Mouse (Mus musculus): ENCODE measurements around the gene Syt15.

Syt15 gene

GRCm38 (mm10) chr14:34219295-34219694 is at the start of gene Syt15:
TSS of gene Syt15 (plus strand) at chr14:34219595.
- DNase-seq (ENCODE audit: low read depth), result no peak

- DNase-seq (ENCODE audit: low read depth), result no peak
Observed at GRCm38 (mm10) chr14:34171107-34171506, 48.3 kb upstream of the Syt15 start.

DNA sequence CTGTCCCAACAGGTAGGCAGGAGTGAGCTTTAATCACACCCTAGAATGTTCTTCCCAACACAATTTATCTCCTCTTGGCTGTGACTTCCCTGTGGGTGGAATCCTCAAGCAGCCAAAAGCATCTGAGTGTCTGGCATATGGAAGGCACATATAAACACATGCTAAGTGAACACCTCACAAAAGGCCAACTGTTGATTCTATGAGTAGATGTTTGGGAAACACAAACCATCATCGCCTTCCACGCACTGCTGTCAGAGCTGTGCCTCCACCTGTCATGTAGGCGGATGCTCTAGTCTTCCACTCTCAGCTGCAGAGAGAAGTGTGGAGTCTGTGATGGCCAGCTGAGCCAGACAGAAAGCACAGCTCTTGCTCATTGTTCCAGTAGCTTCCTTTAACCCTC is 40.0 kb upstream of the Syt15 start:
- no peak for DNase-seq (ENCODE audit: low read depth)

- DNase-seq (ENCODE audit: low read depth), result no peak
Observed at GRCm38 (mm10) chr14:34183101-34183500, 36.3 kb upstream of the Syt15 start.

- peak; percentile 57 for DNase-seq (ENCODE audit: low read depth)
Observed at GRCm38 (mm10) chr14:34188629-34189028, 30.8 kb upstream of the Syt15 start.

DNA sequence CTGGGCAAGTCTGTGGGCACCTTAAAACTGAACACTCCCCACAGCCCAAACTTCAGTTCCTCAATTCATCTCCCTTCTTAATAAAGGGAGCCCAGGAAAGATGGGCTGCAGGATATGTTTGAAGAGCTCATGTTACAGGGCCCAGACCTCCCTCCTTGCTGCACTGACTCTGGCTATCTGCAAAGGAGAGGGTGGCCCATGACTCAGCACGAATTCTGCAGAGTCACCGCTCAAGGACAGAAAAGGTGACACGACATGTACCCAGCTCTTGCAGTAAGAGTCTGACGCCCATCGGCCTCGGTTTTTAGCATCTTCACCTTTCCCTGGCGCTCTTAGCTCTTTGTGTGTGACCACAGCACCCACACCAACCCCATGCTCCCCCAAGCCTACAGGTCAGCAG is 29.0 kb upstream of the Syt15 start:
- DNase-seq (ENCODE audit: low read depth), result no peak

DNA sequence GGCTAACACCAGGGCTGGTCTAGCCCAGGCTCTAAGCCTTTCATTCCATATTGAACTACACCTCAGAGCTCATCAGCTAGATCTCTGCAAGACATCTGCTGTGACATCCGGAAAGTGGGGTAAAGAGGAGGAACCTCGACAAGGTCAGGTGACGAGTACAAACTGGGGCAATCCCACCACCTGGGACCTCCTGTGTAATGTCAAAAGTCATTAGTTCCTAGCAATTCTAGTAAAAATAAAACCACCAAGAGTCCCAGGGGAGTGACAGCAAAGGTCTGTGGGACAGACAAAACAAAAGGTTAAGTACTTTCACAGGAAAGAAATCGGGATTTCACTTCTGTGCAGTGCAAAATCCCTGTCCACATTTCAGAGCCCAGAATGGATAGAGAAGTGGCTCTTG is 25.5 kb upstream of the Syt15 start:
- no peak for DNase-seq (ENCODE audit: low read depth)

DNA sequence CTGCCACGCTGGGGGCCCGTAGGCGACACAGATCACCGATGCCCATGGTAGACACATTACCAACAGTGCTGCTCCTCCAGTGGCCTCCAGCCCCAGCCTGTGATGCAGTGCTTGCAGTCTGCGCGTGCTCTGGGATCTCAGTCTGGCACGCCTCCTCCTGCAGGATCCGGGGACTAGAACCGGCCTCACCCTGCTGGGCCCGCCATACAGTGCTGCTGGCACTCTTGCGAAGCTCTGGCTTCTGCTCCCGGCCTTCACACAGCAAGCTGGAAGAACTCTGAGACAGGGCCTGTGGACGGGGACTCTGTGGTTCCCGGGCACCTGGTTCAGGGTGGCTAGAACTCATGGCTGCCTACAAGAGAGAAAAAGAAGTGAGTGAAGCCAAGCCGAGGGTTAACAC is 23.9 kb upstream of the Syt15 start:
- DNase-seq (ENCODE audit: low read depth), result no peak

- no peak for DNase-seq (ENCODE audit: low read depth)
Observed at GRCm38 (mm10) chr14:34196706-34197105, 22.7 kb upstream of the Syt15 start.

GRCm38 (mm10) chr14:34200738-34201230 is 18.6 kb upstream of the Syt15 start:
- DNase-seq (ENCODE audit: low read depth), result no peak

- DNase-seq (ENCODE audit: low read depth), result peak; percentile 6
Observed at GRCm38 (mm10) chr14:34201231-34202035, 18.0 kb upstream of the Syt15 start, which contains the start of gene Gprin2. TSS of gene Gprin2 (minus strand) at chr14:34201653.

GRCm38 (mm10) chr14:34207996-34208395 is 11.4 kb upstream of the Syt15 start:
- DNase-seq (ENCODE audit: low read depth), result no peak

DNA sequence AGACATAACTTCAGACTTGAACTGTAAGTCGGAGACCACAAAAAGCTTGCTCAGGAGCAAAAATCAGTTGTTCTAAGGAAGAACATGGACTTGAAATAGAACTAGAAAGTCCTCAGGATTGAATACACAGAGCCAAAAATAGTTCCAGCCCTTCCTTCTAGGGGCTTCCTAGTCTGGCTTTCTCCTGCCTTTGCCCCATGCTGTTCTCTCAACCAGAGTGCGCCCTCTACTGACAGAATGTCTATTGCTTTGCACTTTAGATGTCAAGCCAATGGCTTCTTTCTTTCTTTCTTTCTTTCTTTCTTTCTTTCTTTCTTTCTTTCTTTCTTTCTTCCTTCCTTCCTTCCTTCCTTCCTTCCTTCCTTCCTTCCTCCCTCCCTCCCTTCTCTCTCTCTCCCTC is 10.7 kb upstream of the Syt15 start:
- DNase-seq (ENCODE audit: low read depth), result peak; percentile 44

DNA sequence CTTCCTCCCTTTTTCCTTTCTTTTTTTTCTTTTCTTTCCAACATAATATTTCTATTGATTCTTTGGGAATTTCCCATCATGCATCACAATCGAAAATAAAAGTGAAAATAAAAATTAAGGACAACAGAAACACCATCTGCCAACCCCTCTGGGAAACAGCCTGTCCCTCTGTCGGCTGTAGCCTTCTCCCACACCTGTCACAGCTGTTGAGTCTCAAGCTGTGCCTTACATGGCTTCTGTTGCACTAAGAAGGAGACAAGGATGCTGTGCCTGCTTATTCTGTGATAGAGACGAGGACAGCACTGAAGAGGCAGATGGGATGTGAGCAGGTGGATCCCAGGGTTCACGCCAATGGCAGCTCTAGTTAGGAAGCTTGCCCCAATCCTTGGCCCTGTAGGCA is 10.3 kb upstream of the Syt15 start:
- DNase-seq (ENCODE audit: low read depth), result no peak

GRCm38 (mm10) chr14:34209942-34210341 is 9.5 kb upstream of the Syt15 start:
- no peak for DNase-seq (ENCODE audit: low read depth)

DNA sequence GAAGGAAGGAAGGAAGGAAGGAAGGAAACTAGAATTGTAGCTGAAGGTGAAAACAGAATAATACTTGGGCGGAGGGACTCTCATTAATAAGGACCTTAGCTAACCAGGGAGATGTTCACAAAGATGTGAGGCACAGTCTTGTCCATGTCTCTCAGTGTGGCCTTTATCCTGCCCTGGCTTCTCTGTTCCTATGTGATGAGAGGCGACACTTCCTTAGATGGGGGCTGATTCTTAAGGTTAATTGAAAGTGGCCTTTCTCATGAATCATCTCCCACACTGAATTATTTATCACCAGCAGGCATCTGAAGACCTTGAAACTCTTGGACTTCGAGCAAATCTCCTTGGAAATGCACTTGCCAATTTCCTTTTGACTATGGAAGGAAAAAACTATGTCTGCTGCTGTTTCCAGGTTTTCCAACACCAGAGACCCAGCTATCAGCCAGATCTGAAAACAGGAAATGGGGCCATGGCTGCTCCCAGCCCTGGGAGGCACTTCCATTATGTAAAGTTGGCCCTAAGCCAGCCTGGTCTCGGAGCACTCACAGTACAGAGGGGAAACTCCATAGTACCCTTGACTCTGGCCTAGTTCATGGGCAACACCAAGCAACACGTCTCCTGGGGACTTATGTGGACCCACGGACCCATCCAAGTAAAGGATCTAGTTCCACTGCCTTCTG is 3.8 kb upstream of the Syt15 start:
- no peak for DNase-seq (ENCODE audit: low read depth)

- no peak for DNase-seq (ENCODE audit: low read depth)
Observed at GRCm38 (mm10) chr14:34219786-34220198, 397 bp downstream of the Syt15 start.

DNA sequence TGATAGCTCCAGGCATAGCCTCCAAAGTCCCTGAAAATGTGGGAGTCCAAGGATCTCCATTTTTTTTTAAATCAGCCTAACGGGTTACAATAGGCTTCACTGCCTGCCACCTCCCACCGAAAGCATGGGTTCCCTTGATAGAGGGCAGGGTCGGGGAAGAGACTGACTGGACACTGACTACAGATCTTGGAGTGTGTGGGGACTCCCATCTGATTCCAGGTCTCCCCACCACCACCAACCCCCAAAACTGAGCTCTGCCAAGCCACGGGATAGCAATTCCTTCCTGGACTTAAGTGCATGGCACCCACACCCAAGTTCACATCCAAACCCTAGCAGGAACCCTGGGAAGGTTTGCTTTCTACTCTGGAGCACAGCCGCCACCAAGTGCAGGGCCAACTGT is 1.0 kb downstream of the Syt15 start:
- no peak for DNase-seq (ENCODE audit: low read depth)

DNA sequence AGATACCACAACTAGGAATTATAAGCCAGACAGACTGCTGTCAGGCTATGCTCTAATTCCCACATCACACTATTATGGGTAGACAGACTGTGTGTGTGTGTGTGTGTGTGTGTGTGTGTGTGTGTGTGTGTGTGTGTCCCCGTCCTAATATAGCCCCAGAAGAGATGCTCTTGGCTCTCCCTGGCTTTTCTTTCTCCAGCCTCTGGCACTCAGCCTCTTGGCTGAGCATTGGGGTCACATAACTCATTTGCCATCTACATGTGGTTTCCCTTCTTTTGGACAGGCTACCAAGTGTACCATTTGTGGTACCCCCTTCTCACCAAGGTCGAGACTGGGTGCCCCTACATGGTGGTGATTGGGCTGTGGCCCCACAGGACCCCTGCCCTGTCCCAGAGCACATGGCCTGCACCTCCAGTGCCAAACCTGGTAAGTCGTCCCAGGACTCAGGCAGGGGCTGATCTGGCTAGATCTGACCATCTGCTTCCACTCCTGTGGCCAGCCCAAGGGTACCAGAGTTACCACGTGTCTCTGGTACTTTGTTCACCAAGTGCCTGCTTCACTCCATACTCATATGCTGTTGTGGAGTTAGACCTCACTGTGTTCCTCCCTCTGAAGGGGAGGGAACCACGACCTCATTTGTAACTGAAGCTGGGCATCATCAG is 2.2 kb downstream of the Syt15 start:
- DNase-seq (ENCODE audit: low read depth), result no peak

DNA sequence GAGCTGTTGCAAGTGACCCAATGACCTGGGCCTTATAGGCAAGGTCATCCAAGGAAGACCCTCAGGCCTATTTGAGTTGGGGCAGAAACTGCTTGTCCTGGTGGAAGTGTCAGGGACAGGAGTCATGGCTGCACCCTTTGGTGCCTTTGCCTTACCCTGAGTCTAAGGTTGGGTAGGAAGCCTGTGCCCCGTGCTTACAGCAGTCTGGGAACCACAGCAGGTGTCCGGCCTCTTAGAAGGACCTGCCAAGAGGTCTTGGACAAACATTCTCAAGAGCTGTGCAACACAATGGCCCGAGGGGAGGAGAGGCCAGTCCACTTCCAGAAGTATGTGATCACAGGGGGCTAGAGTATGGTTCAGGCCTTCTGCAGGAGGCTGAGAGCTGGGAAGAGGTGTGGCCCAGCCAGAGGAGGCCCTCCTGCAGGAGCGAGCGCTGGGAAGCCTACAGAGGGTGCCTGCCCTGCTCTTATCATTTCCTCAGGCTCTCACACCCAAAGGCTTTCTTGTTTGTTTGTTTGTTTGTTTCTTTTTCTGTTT is 4.0 kb downstream of the Syt15 start:
- no peak for DNase-seq (ENCODE audit: low read depth)

GRCm38 (mm10) chr14:34225986-34226385 is 6.6 kb downstream of the Syt15 start:
- DNase-seq (ENCODE audit: low read depth), result no peak

DNA sequence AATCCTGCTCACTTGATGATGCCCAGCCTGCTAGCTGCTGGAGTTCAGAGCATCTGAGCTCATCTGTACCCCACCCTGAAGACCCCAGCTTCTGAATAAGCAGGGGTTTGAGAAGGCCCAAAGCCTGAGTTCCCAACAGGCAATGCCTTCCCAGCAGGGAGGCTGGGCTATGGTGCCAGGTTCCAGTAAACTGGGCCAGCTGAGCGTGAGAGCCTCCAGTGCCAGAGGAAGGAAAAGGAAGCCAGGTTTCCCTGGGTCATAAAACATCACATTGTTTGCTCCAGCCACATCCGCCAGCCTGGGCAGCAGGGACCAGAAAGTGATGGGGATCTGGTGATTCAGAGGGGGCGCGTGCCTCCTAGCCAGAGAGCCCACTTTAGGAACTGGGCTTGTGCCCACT is 7.2 kb downstream of the Syt15 start:
- no peak for DNase-seq (ENCODE audit: low read depth)

DNA sequence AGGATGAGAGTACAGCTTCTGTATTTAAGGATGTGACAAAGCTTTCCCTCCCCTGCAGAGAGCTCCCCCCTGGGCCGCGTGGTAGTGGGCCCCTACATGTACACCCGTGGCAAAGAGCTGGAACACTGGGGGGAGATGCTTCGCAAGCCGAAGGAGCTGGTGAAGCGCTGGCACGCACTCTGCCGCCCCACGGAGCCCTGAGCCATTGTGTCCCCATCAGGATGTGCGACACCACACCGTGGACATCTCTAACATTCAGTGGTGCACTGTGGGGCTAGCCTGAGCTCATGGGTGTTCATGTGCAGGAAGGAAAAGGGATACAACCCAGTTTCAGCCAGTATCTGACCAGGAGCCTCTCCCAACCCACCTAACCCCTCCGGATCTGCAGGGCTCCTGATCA is 8.6 kb downstream of the Syt15 start:
- DNase-seq (ENCODE audit: low read depth), result no peak

Measured in induced T-regulatory cell, adult 2 months (primary cell).